Mouse (Mus musculus): ENCODE measurements at regions not wholly inside any gene's neighbourhood (a gene's known extent, or its start where the extent isn't known, plus 50 kb on each side); places are given as distances from the start of the nearest gene placed in this dataset.

DNA sequence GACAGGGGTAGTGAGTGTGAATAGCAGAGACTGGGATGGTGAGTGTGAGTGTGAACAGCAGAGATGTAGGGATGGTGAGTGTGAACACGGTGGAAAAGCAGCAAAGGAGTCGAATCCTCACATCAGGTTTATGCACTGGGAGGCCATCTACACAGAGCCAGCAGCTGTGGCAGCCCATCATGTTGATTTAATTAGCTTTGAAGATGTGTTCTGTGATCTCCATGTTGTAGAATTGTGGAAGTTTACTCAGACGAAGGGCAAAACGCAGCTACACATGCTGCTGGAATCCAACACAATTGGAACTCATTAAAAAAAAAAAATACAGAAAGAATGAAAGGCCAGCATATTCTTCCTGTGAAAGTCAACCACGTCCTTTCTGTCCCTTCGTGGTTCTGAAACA lies 80.2 kb upstream of the Lrig3 start:
- no peak for DNase-seq (ENCODE audit: extremely low spot score, low spot score)

GRCm38 (mm10) chr10:125892122-125892521 lies 73.8 kb upstream of the Lrig3 start:
- DNase-seq (ENCODE audit: extremely low spot score, low spot score), result no peak

GRCm38 (mm10) chr10:125895744-125896482 lies 70.1 kb upstream of the Lrig3 start:
- DNase-seq (ENCODE audit: extremely low spot score, low spot score), result no peak

DNA sequence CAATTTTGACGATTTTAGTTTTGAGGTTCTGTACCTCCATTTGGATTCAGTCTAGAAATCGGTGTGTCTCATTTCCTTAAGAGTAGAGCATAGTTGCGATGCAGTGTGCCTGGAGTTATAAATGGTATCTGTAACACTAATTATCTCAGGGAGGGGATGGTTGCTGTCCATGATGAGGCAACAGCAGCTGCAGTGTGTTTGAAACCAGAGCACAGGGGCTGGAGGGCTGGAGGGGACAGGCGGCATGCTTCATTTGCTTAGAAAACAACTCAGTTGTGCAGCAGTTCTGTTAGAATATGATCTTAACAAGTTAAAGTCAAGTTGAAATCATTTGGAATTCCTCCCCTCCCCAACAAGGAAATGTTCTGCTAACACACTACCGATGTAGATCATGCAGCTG lies 69.3 kb upstream of the Lrig3 start:
- DNase-seq (ENCODE audit: extremely low spot score, low spot score), result no peak

- no peak for DNase-seq (ENCODE audit: extremely low spot score, low spot score)
These were observed 66.5 kb upstream of the Lrig3 start for GRCm38 (mm10) chr10:125899504-125899903.

GRCm38 (mm10) chr10:125900562-125900961 lies 65.4 kb upstream of the Lrig3 start:
- DNase-seq (ENCODE audit: extremely low spot score, low spot score), result no peak

DNA sequence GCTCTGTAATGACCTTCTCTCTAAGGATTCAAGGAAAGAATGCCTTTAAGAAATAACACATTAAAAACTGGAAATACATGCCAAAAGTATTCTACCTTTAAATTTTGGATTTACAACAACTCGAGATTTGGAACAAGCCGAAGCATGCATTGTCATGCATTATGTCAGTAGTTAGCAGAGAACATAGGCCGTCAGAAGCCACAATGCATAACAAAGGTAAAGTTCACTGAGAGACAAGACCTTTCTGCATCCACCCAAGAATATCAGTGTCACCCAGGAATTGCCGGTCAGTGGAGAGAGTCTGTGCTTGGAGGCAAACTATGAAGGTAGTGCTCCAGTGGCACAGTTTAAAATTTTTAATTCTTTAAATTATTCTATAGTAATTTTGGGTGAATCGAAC lies 63.3 kb upstream of the Lrig3 start:
- DNase-seq (ENCODE audit: extremely low spot score, low spot score), result no peak

DNA sequence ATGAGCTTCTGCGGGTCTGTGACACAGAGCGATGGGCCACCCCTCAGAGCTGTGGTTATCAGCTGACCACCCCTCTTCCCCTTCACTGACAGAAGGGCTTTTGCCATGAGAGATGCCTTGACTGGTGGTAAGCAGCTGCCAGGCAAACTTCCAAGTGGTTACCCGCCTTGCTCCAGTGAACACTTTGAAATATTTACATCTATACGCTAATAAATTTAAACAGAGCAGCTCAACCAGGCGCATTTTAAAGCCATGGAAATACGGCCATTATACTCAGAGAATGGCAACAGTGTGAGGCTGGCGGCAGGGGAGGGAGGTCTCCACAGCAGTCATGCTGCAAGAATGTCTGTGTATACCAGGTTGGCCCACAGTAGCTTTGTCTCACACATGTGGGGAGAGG lies 53.8 kb upstream of the Lrig3 start:
- no peak for DNase-seq (ENCODE audit: extremely low spot score, low spot score)
